Mouse (Mus musculus): ENCODE results near the gene Ak4.

DNA sequence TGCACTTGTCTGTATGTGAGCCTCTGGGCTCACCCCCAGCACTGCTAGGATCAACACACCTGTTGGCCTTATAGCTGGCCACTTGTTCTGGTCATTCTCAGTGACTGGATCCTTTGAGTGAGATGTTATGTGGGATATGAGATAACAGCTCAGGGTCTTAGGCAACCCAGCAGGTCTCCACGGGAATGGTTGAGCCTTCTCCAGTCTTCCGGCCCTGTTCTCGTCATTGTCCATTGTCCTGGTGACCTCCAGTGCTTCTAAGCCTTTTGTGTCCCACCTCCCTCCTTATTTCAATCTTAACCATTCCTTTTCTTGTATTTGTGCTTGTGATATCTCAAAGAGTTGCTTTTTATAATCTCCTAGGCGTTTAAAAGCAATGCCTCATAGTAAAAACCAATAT, 26.6 kb downstream of the Ak4 start:
- TF ChIP-seq CTCF (IDR thresholded peaks at IDR 0.05; ENCODE audit: low read depth) (no peak), EP300 (IDR thresholded peaks at IDR 0.05; ENCODE audit: low read depth) (no peak)

Data from heart, postnatal 0 days (tissue).